Mouse (Mus musculus): Measurements from ENCODE around the gene Dnah2. TPM values are rescaled to one million over a fixed set of nuclear protein-coding genes. Genes with fewer than 3 reads are reported as not detected.

Dnah2 gene
- polyA plus RNA-seq (2014; fragmentation: Nextera tagmentation; extraction: Ambion mirVana) = 5.7 and 6.9 TPM in 2 replicates

DNA sequence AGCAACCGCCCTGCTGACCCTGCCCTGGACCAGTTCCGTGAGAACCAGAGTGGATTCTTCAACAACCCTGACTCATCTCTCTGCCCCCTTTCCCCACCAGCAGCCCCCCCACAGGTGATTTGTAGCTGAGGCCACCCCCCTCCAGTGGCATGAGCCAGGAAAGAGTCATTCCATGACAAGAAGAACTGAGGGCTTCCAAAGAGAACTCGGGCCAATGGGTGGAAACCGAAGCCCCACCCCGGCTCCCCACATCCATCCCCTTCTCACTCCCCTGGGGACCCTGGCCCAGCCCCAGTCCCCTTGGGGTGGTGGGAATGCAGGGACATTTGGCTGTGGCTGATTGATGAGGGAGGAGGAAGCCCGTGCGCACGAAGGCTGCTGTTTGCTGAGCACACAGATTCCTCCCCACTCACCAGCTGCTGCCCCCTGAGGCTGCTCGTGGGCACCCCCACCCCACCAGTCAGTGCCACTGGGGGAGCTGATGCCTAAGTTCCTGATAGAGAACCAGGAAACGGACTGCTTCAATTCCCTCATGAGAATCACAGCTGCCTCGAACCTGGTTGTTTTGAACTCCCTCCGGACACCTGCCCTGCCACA lies at the start of gene Dnah2:
Dnah2 (minus strand) TSS at position 51 of the 597 bp plus-strand sequence.
- no peak within 1 kb of the TSS for H3K4me3 ChIP-seq (ENCODE audit: low read depth, low read length)
- H3K27me3 ChIP-seq (ENCODE audit: control insufficient read depth, insufficient read depth, low read length) = no peaks in the 10 kb centered on the region
- peak within 1 kb of the TSS; percentile 41; the same call in 1 of the 2 replicates for H3K9ac ChIP-seq (replicated peaks; ENCODE audit: low read depth, low read length)
- peak within 1 kb of the TSS; percentile 11; the same call in 1 of the 2 replicates for H3K4me2 ChIP-seq (ENCODE audit: low read depth, low read length)
- ATAC-seq (ENCODE audit: low read depth) = no peak
- no peaks in the 10 kb centered on the region for H3K36me3 ChIP-seq (ENCODE audit: control insufficient read depth, insufficient read depth, low read length)
- WGBS = 33% methylated on average over 12 of the region's 12 CpGs
- H3K9me3 ChIP-seq (ENCODE audit: control insufficient read depth, low read length) = no peaks in the 10 kb centered on the region
- peaks cover 48% of the 10 kb centered on the region for H3K4me1 ChIP-seq (ENCODE audit: control insufficient read depth, insufficient read depth, low read length)
- peak within 1 kb of the TSS; percentile 48 for H3K27ac ChIP-seq (ENCODE audit: low read depth, low read length)

DNA sequence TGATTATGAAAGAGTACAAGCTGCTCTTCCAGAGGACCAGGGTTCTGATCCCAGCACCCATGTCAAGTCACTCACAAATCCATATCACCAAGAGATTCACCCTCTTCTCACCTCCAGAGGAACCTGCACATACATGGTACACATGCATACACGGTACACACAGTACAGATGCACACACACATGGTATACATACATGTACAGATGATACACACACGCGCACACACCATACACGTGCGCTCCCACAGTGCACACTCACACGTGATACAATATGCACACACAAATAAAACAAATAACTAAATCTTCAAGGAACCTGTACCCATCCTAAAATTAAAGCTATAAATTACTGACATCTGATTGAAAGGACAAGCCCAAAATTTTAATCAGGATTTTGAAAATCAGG lies 45.9 kb upstream of the Dnah2 start:
- ATAC-seq (ENCODE audit: low read depth) = no peak
- no peaks in the 10 kb centered on the region for H3K4me1 ChIP-seq (ENCODE audit: control insufficient read depth, insufficient read depth, low read length)
- H3K9me3 ChIP-seq (ENCODE audit: control insufficient read depth, low read length) = no peaks in the 10 kb centered on the region
- H3K36me3 ChIP-seq (ENCODE audit: control insufficient read depth, insufficient read depth, low read length) = 0 out of 2 replicates have a peak, but pooled peaks cover 10% of the 10 kb centered on the region
- no peak overlapping the region for H3K4me3 ChIP-seq (ENCODE audit: low read depth, low read length)
- no peak overlapping the region for H3K4me2 ChIP-seq (ENCODE audit: low read depth, low read length)
- H3K27ac ChIP-seq (ENCODE audit: low read depth, low read length) = no peak overlapping the region
- 96% methylated on average over 6 of the region's 6 CpGs for WGBS
- no peaks in the 10 kb centered on the region for H3K27me3 ChIP-seq (ENCODE audit: control insufficient read depth, insufficient read depth, low read length)
- H3K9ac ChIP-seq (replicated peaks; ENCODE audit: low read depth, low read length) = no peak overlapping the region

DNA sequence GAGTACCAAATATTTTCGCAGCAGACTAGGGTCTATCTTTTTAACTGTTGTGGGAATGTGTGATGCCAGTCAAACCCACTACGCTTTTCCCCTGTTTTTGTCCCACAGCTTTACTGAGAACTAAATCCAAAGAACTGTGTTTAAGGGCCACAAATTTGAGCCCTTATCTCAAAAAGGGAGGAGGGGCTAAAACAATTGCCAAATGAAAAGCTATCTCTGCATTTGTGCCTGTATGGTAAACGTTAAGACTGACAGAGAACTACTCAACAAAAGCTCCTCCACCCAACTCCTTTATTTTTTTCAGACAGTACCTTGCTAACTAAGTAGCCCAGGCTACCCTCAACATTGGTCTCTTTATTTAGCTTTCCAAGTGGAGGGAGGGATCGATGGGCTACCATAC lies 43.9 kb upstream of the Dnah2 start:
- no peak for ATAC-seq (ENCODE audit: low read depth)
- Histone ChIP-seq H3K4me3 (ENCODE audit: low read depth, low read length) (no peak overlapping the region), H3K4me1 (ENCODE audit: control insufficient read depth, insufficient read depth, low read length) (no peaks in the 10 kb centered on the region), H3K27ac (ENCODE audit: low read depth, low read length) (no peak overlapping the region), H3K27me3 (ENCODE audit: control insufficient read depth, insufficient read depth, low read length) (no peaks in the 10 kb centered on the region), H3K36me3 (ENCODE audit: control insufficient read depth, insufficient read depth, low read length) (peaks cover 30% of the 10 kb centered on the region), H3K4me2 (ENCODE audit: low read depth, low read length) (no peak overlapping the region), H3K9me3 (ENCODE audit: control insufficient read depth, low read length) (no peaks in the 10 kb centered on the region), H3K9ac (replicated peaks; ENCODE audit: low read depth, low read length) (no peak overlapping the region)
- WGBS = 90% methylated on average over 4 of the region's 4 CpGs

DNA sequence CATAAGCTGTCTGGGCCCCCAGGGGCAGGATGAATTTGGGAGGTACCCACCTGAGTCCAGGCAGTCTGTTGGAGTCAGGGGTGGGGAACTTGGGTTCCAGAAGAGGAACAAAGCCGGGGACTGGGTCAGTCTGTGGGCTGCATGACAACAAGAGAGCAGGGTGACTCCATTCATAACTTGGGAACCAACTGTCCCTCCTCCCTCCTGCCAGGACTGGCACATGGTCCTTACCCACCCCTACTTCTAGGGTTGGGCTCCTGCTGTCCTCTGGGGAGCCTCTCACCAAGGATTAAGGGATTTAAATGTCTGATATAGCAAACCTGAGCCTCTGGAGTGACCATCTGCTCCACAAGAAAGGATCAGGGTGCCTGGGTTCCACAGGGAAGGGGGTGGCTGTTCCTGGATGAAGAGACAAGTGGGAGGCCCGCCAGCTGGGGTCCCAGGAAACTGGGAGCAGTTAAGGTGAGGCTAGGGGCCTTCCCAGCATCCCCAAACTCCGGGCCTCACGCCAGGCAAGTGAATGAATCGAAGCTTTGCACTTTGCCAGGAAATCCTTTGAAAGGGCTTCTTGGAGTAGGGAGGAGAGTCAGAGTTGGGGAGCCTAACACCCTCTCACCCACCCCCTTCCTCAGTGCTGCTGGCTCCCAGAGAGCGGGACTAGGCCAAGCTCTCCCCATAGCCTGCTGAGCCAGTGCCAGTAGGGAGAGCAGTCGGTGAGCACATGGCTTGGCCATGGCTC lies 43.2 kb upstream of the Dnah2 start:
- 83% methylated on average over 7 of the region's 7 CpGs for WGBS

DNA sequence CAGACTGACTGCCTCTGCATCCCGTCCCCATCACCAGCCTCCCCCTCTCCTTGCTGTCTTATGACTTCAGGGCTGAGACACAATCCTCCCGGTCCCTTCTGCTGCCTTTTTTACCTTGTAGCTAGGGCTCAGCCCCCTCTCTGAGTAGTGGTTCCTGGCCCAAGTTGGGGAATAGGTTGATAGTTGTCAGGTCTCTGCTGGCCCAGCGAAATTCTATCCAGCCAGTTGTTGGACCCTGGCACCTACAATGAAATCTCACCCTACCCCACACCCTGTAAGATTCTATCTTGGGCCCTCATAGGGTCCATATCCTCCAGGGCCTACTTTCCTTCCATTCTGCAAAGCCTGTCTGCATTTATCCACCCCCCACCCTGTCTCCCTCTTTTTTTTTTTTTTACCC lies 42.5 kb upstream of the Dnah2 start:
- H3K27ac ChIP-seq (ENCODE audit: low read depth, low read length) = no peak overlapping the region
- peaks cover 31% of the 10 kb centered on the region for H3K36me3 ChIP-seq (ENCODE audit: control insufficient read depth, insufficient read depth, low read length)
- 88% methylated on average over 3 of the region's 3 CpGs for WGBS
- no peak for ATAC-seq (ENCODE audit: low read depth)
- no peak overlapping the region for H3K9ac ChIP-seq (replicated peaks; ENCODE audit: low read depth, low read length)
- H3K4me2 ChIP-seq (ENCODE audit: low read depth, low read length) = no peak overlapping the region
- no peak overlapping the region for H3K4me3 ChIP-seq (ENCODE audit: low read depth, low read length)
- no peaks in the 10 kb centered on the region for H3K4me1 ChIP-seq (ENCODE audit: control insufficient read depth, insufficient read depth, low read length)
- no peaks in the 10 kb centered on the region for H3K27me3 ChIP-seq (ENCODE audit: control insufficient read depth, insufficient read depth, low read length)
- H3K9me3 ChIP-seq (ENCODE audit: control insufficient read depth, low read length) = no peaks in the 10 kb centered on the region

More for the DNA sequence above, 43.2 kb upstream of the Dnah2 start:
- no peaks in the 10 kb centered on the region for H3K9me3 ChIP-seq (ENCODE audit: control insufficient read depth, low read length)
- no peak overlapping the region for H3K4me2 ChIP-seq (ENCODE audit: low read depth, low read length)
- H3K9ac ChIP-seq (replicated peaks; ENCODE audit: low read depth, low read length) = no peak overlapping the region
- peaks cover 31% of the 10 kb centered on the region for H3K36me3 ChIP-seq (ENCODE audit: control insufficient read depth, insufficient read depth, low read length)
- no peak overlapping the region for H3K4me3 ChIP-seq (ENCODE audit: low read depth, low read length)
- ATAC-seq (ENCODE audit: low read depth) = peak; percentile 54; the same call in 1 of the 2 replicates
- H3K4me1 ChIP-seq (ENCODE audit: control insufficient read depth, insufficient read depth, low read length) = no peaks in the 10 kb centered on the region
- no peak overlapping the region for H3K27ac ChIP-seq (ENCODE audit: low read depth, low read length)
- H3K27me3 ChIP-seq (ENCODE audit: control insufficient read depth, insufficient read depth, low read length) = no peaks in the 10 kb centered on the region

DNA sequence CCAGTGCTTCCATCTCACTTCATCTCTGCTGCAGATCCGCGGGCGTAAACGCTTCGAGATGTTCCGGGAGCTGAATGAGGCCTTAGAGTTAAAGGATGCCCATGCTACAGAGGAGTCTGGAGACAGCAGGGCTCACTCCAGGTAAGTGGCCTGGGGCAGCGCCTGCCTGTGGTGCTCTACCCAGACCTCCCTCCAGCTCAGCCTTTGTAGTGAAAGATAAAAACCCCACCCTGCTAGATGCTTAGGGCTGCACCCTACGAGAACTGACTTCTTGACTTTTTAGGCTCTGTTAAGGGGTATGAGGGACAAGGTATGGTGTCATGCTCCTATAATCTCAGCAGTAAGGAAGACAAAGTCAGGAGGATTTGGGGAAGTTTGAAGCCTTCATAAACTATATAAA lies 41.7 kb upstream of the Dnah2 start:
- Histone ChIP-seq H3K9me3 (ENCODE audit: control insufficient read depth, low read length) (no peaks in the 10 kb centered on the region), H3K4me1 (ENCODE audit: control insufficient read depth, insufficient read depth, low read length) (no peaks in the 10 kb centered on the region), H3K27ac (ENCODE audit: low read depth, low read length) (no peak overlapping the region), H3K4me2 (ENCODE audit: low read depth, low read length) (no peak overlapping the region), H3K27me3 (ENCODE audit: control insufficient read depth, insufficient read depth, low read length) (no peaks in the 10 kb centered on the region), H3K9ac (replicated peaks; ENCODE audit: low read depth, low read length) (no peak overlapping the region), H3K4me3 (ENCODE audit: low read depth, low read length) (no peak overlapping the region), H3K36me3 (ENCODE audit: control insufficient read depth, insufficient read depth, low read length) (peaks cover 31% of the 10 kb centered on the region)
- no peak for ATAC-seq (ENCODE audit: low read depth)
- 98% methylated on average over 8 of the region's 8 CpGs for WGBS

DNA sequence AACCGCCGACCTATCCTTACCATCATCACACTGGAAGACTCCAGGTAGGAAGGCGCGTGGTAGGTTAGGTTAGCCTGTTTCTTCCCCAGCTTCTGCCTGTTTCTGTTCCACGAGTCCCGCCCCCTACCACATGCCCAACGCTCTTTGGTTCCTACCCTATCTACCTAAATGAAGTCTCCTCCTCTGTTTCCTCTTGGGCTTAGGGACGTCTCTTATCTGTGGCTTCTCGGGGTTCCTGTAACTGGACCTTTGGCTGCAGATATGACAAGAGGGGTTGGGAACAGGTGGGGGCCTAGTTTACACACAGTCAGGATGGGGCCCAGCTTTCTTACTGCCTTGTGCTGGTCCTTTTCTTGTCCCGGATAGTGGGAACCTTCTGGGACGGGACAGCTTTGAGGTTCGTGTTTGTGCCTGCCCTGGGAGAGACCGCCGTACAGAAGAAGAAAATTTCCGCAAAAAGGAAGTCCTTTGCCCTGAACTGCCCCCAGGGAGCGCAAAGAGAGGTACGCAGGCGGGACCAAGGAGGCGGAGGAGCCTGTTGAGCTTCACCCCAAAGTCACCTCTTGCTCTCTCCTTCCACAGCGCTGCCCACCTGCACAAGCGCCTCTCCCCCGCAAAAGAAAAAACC lies 40.4 kb upstream of the Dnah2 start:
- H3K36me3 ChIP-seq (ENCODE audit: control insufficient read depth, insufficient read depth, low read length) = peaks cover 31% of the 10 kb centered on the region
- WGBS = 93% methylated on average over 22 of the region's 22 CpGs

DNA sequence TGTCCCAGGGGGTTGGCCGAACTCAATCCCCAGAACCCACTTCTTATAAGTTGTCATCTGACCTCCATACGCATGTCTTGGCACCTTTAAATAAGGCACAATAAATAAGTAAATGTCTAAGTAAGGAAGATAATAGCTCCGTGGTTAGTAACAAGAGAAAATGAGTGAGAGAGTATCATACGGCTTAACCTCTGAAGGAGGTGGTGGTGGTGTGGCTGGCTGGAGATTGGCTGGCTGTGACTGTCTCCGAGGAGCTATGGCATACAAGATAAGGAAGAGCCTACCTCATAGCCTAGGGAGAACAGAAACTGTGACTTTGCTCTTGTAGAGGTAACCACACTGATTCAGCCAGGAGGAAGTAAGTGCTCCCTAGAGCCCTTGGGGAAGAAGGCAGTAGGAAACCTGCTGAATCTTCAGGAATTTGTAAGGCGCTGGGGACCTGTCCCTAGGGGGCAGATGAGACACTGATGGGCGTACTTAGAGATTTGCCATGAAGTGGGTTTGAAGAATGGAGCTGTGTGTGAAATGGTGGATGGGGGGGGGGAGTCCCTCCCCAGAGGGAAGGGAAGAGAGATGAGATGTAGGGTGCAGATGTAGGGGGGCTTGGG lies 36.9 kb upstream of the Dnah2 start:
- no peak overlapping the region for H3K4me3 ChIP-seq (ENCODE audit: low read depth, low read length)

More for the DNA sequence above, 40.4 kb upstream of the Dnah2 start:
- H3K27ac ChIP-seq (ENCODE audit: low read depth, low read length) = no peak overlapping the region
- ATAC-seq (ENCODE audit: low read depth) = no peak
- no peaks in the 10 kb centered on the region for H3K4me1 ChIP-seq (ENCODE audit: control insufficient read depth, insufficient read depth, low read length)
- H3K9me3 ChIP-seq (ENCODE audit: control insufficient read depth, low read length) = no peaks in the 10 kb centered on the region
- no peak overlapping the region for H3K4me3 ChIP-seq (ENCODE audit: low read depth, low read length)
- no peak overlapping the region for H3K4me2 ChIP-seq (ENCODE audit: low read depth, low read length)
- no peak overlapping the region for H3K9ac ChIP-seq (replicated peaks; ENCODE audit: low read depth, low read length)
- H3K27me3 ChIP-seq (ENCODE audit: control insufficient read depth, insufficient read depth, low read length) = no peaks in the 10 kb centered on the region

More for the DNA sequence above, 36.9 kb upstream of the Dnah2 start:
- Histone ChIP-seq H3K9ac (replicated peaks; ENCODE audit: low read depth, low read length) (no peak overlapping the region), H3K4me2 (ENCODE audit: low read depth, low read length) (no peak overlapping the region), H3K9me3 (ENCODE audit: control insufficient read depth, low read length) (no peaks in the 10 kb centered on the region), H3K27me3 (ENCODE audit: control insufficient read depth, insufficient read depth, low read length) (no peaks in the 10 kb centered on the region), H3K36me3 (ENCODE audit: control insufficient read depth, insufficient read depth, low read length) (peaks cover 27% of the 10 kb centered on the region), H3K27ac (ENCODE audit: low read depth, low read length) (no peak overlapping the region), H3K4me1 (ENCODE audit: control insufficient read depth, insufficient read depth, low read length) (peaks cover 9% of the 10 kb centered on the region; the same call in 1 of the 2 replicates)
- 83% methylated on average over 7 of the region's 7 CpGs for WGBS
- ATAC-seq (ENCODE audit: low read depth) = no peak
